Mouse (Mus musculus) liver, embryonic 14.5 days (tissue): ENCODE data around the gene Cdkn1b.

Experiments
- CTCF ChIP-seq: IDR thresholded peaks from 2 replicates; pipeline ENCODE4 v1.5.1; 2016; ENCODE audit warnings: antibody characterized with exemption, low read depth, control low read depth
- EP300 ChIP-seq: IDR thresholded peaks from 2 replicates; pipeline ENCODE4 v1.6.1; 2016; ENCODE audit warnings: antibody characterized with exemption, low read depth

GRCm38 (mm10) chr6:134919511-134920189, 551 bp upstream of the Cdkn1b start:
- TF ChIP-seq EP300: no peak
- no peak for TF ChIP-seq CTCF
